Mouse (Mus musculus) spleen, postnatal 0 days (tissue): ENCODE results near the gene Edem3. TPM values are rescaled to one million over a fixed set of nuclear protein-coding genes. Genes with fewer than 3 reads are reported as not detected.

Source experiments
- polyA plus RNA-seq: library from polyadenylated mRNA; unstranded; fragments of >200 nt; fragmentation: Nextera tagmentation; extraction: Ambion mirVana; gene quantifications from 2 replicates; pipeline ENCODE4 v1.2.1, GENCODE M21; 2015

Gene Edem3
- polyA plus RNA-seq: 5.1 and 5.7 TPM in 2 replicates

GRCm38 (mm10) chr1:151754881-151755659 is at the start of gene Edem3:
Gene Edem3, plus strand, starts transcription at chr1:151755371.

Other genes with a start within 250 kb of the Edem3 start
- gene Fam129a, start 184.2 kb upstream of the Edem3 start, polyA plus RNA-seq: 6.7 and 10.8 TPM in 2 replicates